In genomic region chr10:59846416-59846815, GRCm38 (mm10) we compare ENCODE assay signal across 13 mouse cellular contexts. TPM values are rescaled to one million over a fixed set of nuclear protein-coding genes. Genes with fewer than 3 reads are reported as not detected.
DNase-seq lines count a peak whose midpoint lies in the region; ATAC-seq and TF ChIP-seq lines count a peak whose summit lies in the region.
"Had no signal": no experiment of that assay in that cellular context is flagged by ENCODE, and none has a peak within 500 bp of the region (broad histone marks: within the 10 kb centered on the region; RNA-seq: fewer than 3 reads in every experiment).

No protein-coding gene starts in this region.

- H3K4me1 ChIP-seq in intestine, postnatal 0 days (replicated peaks; ENCODE audit: control insufficient read depth, insufficient read depth, low read length) = 0 out of 2 replicates have a peak, but pooled peaks cover 4% of the 10 kb centered on the region
- H3K4me1 ChIP-seq in intestine, embryonic 15.5 days (replicated peaks) = no peaks in the 10 kb centered on the region
- H3K4me1 ChIP-seq in E14TG2a.4 (replicated peaks; ENCODE audit: low read depth, low read length) = peaks cover 48% of the 10 kb centered on the region

- no peak overlapping the region for H3K4me3 ChIP-seq in intestine, postnatal 0 days (ENCODE audit: low read depth, low read length)
- H3K4me3 ChIP-seq in intestine, embryonic 15.5 days (replicated peaks) = no peak overlapping the region
- no peak overlapping the region for H3K4me3 ChIP-seq in E14TG2a.4 (replicated peaks; ENCODE audit: low read length)
- H3K4me3 ChIP-seq: forebrain, embryonic 10.5 days had no signal

- DNase-seq in 3T3-L1 (ENCODE audit: low read depth, low spot score) = peak; percentile 29
- DNase-seq in left cerebral cortex, postnatal 14 days (ENCODE audit: low spot score in 2 of 2) = peak; percentile 68 to 82
- DNase-seq in layer of hippocampus, postnatal 10 days (ENCODE audit: low spot score in 2 of 2) = no peak
- DNase-seq: heart, adult 18-20 months; heart, postnatal 36 days; kidney, adult 18-20 months; lung, postnatal 4 days had no signal

- intact Hi-C loops in left cerebral cortex, postnatal 14 days (cut with DNase I) = no loop called here

- peak; percentile 38 for TF ChIP-seq CTCF in intestine, postnatal 0 days (IDR thresholded peaks at IDR 0.05; ENCODE audit: low read depth)
- peak; percentile 54 for TF ChIP-seq CTCF in E14TG2a.4 (conservative IDR thresholded peaks at IDR 0.05; ENCODE audit: low read length)

- no peaks in the 10 kb centered on the region for H3K27me3 ChIP-seq in intestine, postnatal 0 days (replicated peaks; ENCODE audit: control insufficient read depth, insufficient read depth, low read length)
- no peaks in the 10 kb centered on the region for H3K27me3 ChIP-seq in intestine, embryonic 15.5 days (replicated peaks)
- H3K27me3 ChIP-seq in E14TG2a.4 (ENCODE audit: insufficient read depth, low read length) = no peaks in the 10 kb centered on the region

- 74% methylated on average over 6 of the region's 6 CpGs for WGBS in intestine, postnatal 0 days
- 78% methylated on average over 6 of the region's 6 CpGs for WGBS in intestine, embryonic 15.5 days

- H3K36me3 ChIP-seq in intestine, postnatal 0 days (ENCODE audit: control insufficient read depth, insufficient read depth) = peaks cover 4% of the 10 kb centered on the region; the same call in 1 of the 2 replicates
- H3K36me3 ChIP-seq in intestine, embryonic 15.5 days = no peaks in the 10 kb centered on the region
- H3K36me3 ChIP-seq in E14TG2a.4 (ENCODE audit: insufficient read depth, low read length) = no peaks in the 10 kb centered on the region
- H3K36me3 ChIP-seq: forebrain, embryonic 10.5 days had no signal

- H3K9me3 ChIP-seq in intestine, postnatal 0 days (ENCODE audit: control insufficient read depth) = no peaks in the 10 kb centered on the region
- H3K9me3 ChIP-seq in intestine, embryonic 15.5 days = no peaks in the 10 kb centered on the region
- no peaks in the 10 kb centered on the region for H3K9me3 ChIP-seq in E14TG2a.4 (ENCODE audit: low read length)
- H3K9me3 ChIP-seq: forebrain, embryonic 10.5 days had no signal

- ATAC-seq in intestine, postnatal 0 days = no peak
- ATAC-seq in intestine, embryonic 15.5 days = no peak
- no peak for ATAC-seq in megakaryocyte, adult 5-6 weeks (ENCODE audit: poor library complexity, severe bottlenecking)
- no peak for ATAC-seq in granulocyte monocyte progenitor cell, adult 5-6 weeks (replicated peaks; ENCODE audit: poor library complexity, severe bottlenecking)

- H3K9ac ChIP-seq in intestine, postnatal 0 days (ENCODE audit: low read depth, low read length) = no peak overlapping the region
- H3K9ac ChIP-seq in intestine, embryonic 15.5 days = no peak overlapping the region

- no peak overlapping the region for H3K27ac ChIP-seq in intestine, postnatal 0 days (ENCODE audit: low read depth, low read length)
- no peak overlapping the region for H3K27ac ChIP-seq in intestine, embryonic 15.5 days
- H3K27ac ChIP-seq: forebrain, embryonic 10.5 days had no signal

- H3K4me2 ChIP-seq in intestine, postnatal 0 days (replicated peaks; ENCODE audit: low read depth) = no peak overlapping the region
- no peak overlapping the region for H3K4me2 ChIP-seq in intestine, embryonic 15.5 days (replicated peaks)

RNA-seq across cellular contexts. Expression of gene Dnajb12, which starts 32.9 kb away (rescaled TPM):
- 25.6 and 27.4 TPM in 2 replicates for polyA plus RNA-seq in intestine, postnatal 0 days (2015; fragmentation: Nextera tagmentation; extraction: Ambion mirVana)
- 24.5 and 25.2 TPM in 2 replicates for polyA plus RNA-seq in intestine, embryonic 15.5 days (2015; fragmentation: Nextera tagmentation; extraction: Ambion mirVana)
- total RNA-seq in left cerebral cortex, postnatal 14 days (2021) = 10 to 100 TPM; 46.3 to 50.6 TPM
- total RNA-seq in megakaryocyte, adult 5-6 weeks (2015) = 21.9 and 26.0 TPM in 2 replicates
- total RNA-seq in megakaryocyte, adult 5-6 weeks (2017) = 17.3 and 18.5 TPM in 2 replicates
- total RNA-seq in granulocyte monocyte progenitor cell, adult 5-6 weeks (2014; fragmentation: Nextera tagmentation) = 18.8 and 26.9 TPM in 2 replicates
- total RNA-seq in granulocyte monocyte progenitor cell, adult 5-6 weeks (2017) = 14.3 and 25.0 TPM in 2 replicates
- total RNA-seq in layer of hippocampus, postnatal 10 days (2021) = 10 to 100 TPM; 43.9 to 44.2 TPM

Comparison
In these comparisons a context has a peak if more than half of its experiments do, and no peak if none do; other contexts are left out.
1. DNase-seq: peak in 3T3-L1 (single experiment) and left cerebral cortex, postnatal 14 days (2 of 2); none in layer of hippocampus, postnatal 10 days (0 of 2).